Mouse (Mus musculus): ENCODE measurements around the gene Tiam2.

The Tiam2 gene

DNA sequence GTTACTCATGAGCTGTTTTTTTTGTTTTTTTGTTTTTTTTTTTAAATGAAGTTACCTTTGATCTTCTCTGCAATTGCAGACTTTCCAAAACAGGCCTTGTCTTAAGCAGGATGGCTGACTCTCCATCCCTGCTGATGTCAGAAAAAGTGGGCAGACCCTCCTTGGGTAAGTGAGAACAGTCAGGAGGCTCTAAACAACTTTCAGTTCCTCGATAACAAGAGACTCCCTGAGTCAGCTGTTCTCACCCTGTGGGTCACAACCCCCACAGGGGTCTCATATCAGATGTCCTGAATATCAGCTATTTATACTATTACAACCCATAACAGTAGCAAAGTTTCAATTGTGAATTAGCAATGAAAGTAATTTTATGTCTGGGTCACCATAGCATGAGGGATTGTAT, 33.9 kb downstream of the Tiam2 start:
- no peak for TF ChIP-seq GATA4 (IDR thresholded peaks at IDR 0.05; ENCODE audit: insufficient replicate concordance, low read length)

DNA sequence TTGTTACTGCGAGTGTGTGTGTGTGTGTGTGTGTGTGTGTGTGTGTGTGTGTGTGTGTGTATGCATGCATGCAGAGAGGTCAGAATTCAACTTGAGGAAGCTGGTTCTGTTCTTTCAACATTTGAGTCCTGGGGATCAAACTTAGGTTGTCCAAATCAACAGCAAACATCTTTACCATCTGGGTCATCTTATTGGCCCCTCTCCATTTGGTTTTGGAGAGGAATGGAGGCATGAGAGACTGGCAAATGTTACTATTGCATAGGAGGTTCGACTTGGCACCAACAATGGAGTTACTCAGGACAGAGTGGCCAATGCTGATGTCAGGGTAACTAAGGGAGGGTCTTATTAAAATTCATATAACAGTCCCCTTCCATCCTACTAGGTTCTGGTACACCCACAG, 35.4 kb downstream of the Tiam2 start:
- TF ChIP-seq GATA4 (IDR thresholded peaks at IDR 0.05; ENCODE audit: insufficient replicate concordance, low read length), result no peak

DNA sequence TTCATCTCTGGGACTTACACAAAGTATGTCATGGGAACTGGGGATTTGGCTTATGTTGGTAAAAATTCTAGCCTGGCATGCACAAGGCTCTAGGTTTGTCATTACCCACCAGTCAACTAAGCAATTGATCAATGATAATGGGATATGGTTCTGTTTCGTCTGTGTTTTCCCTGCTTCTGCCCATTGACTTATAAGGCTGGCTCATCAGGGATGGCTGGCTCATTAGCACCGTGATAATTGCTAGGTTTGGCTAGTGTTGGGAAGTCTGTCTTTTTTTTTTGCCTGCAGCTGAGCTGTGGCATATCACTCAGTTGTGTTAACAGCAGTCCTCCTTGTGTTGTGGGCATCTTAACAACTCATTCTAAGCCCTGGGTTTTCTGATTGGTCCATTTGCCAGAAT, 36.8 kb downstream of the Tiam2 start:
- no peak for TF ChIP-seq GATA4 (IDR thresholded peaks at IDR 0.05; ENCODE audit: insufficient replicate concordance, low read length)

DNA sequence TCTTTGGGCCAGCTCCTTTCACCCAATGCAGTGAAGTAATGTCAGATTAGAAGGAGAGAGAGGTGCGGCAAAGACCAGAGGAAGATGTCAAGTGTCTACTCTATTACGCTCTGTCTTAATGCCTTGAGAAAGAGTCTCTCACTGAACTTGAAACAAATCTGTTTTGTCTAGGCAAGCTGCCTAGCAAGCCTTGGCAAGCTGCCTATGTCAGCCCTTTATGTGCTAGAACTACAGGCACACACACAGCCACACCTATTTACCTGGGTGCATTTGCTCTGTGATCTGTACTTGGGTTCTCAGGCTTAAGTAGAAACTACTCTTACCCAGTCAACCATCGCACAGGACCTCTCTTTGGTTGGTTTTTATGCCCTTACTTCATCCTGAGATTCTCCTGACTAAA, 40.4 kb downstream of the Tiam2 start:
- no peak for TF ChIP-seq GATA4 (IDR thresholded peaks at IDR 0.05; ENCODE audit: insufficient replicate concordance, low read length)

DNA sequence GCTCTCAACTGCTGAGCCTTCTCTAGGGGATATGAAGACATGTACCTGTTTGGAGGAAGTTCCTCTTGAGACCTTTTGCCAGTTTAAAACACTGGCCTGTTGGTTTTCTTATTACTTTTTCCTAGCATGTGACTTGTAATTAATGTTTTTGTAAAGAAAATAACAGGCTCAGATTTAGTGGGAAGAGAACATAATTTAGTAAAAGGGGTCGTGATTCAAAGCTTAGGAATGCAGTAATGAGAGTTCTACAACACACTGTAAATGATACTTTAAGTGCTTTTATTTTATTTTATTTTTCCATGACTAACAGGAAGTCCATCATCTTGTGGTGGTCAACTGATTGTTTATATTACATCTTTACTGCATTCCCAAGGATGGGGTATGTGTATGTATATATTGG, 42.0 kb downstream of the Tiam2 start:
- no peak for TF ChIP-seq GATA4 (IDR thresholded peaks at IDR 0.05; ENCODE audit: insufficient replicate concordance, low read length)

DNA sequence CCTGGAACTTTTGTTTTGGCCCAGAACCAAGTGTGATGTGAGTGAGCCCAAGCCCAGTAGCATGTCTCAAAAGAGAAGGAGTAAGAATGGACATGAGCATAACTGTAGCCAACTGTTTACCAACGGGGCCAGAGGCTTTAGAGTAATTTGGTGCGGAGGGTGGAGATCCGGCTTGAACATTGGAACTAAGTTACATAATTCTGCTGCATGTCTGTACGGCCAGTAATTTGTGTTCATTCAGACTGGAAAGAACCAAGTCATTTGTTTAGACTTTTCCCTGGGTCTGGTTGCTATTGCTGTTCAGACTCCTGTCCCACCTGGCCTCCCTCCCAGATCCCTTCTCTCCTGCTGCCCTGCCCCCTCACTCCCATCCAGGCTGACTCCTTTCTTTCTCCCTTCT, 43.3 kb downstream of the Tiam2 start:
- no peak for TF ChIP-seq GATA4 (IDR thresholded peaks at IDR 0.05; ENCODE audit: insufficient replicate concordance, low read length)

DNA sequence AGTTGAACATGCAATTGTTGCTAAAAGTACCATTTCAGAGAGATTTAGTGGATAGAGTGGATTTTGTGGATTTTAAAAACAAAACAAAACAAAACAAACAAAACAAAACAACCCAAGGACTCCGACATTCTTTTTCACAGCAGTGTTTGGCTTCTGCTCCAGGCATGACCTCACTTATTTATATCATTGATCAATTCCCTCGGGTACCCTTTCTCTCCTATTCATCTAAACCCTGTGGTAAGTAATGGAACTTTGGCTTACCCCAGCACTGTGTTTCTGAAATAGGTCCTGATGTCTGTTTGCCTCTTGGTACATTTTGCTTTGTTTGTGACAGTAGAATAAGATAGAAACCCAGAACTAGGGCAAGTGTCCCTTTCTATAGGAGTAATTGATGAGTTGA, 52.2 kb downstream of the Tiam2 start:
- no peak for TF ChIP-seq GATA4 (IDR thresholded peaks at IDR 0.05; ENCODE audit: insufficient replicate concordance, low read length)

DNA sequence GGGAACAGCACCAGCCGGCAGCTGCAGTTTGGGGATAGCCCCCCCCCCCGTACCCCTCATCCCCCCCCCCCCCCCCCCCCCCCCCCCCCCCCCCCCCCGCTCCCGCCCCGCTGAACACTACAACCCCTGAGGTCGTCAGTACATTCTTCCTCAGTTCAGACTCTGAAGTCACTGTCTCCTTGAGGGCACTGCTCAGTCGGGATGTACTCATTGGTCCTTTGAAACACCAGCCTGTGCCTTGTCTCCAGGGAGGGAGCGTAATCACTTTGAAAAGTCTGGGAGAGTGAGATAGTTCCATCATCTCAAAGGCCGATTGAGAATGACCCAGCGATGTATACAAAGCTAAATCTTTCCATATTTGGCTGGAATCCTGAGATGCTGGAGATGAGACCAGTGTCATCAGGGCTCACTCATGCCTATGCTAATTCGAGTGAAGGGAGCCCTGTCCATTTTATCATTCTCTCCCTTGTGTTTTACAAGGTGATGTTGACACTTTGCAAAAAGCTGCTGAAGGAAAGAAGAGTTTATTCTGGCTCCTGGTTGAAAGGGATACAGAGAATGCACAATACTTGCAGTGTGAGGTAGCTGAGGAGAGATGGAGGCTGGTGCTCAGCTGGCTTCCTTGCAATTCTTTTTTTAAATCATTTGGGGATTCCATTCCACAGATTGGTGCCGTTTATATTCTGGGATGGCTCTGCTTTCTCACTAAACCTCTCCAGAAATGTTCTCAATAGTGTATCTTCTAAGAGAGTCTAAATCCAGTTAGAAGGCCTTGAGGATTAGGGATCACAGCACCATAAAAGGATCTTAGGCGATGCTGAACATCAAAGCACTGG, 53.6 kb downstream of the Tiam2 start:
- TF ChIP-seq GATA4 (IDR thresholded peaks at IDR 0.05; ENCODE audit: insufficient replicate concordance, low read length), result no peak

DNA sequence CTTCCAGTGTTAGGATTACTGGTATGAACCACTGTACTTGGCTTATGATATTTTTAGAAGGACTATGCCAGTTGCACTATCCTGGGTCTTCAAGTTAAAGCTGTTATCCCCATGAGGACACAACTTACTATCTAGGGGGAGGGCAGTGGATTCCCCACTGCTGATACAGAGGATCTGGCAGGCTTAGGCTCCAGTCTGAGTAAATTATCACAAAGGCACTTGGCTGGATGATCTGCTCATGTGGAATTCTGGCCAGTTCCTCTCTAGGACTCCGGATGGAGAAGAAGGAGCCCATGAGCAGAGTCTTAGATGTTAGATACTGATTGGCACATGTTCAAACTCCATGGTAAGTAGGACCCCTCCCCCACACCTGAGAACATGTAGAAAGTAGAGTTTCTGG, 59.0 kb downstream of the Tiam2 start:
- no peak for TF ChIP-seq GATA4 (IDR thresholded peaks at IDR 0.05; ENCODE audit: insufficient replicate concordance, low read length)

DNA sequence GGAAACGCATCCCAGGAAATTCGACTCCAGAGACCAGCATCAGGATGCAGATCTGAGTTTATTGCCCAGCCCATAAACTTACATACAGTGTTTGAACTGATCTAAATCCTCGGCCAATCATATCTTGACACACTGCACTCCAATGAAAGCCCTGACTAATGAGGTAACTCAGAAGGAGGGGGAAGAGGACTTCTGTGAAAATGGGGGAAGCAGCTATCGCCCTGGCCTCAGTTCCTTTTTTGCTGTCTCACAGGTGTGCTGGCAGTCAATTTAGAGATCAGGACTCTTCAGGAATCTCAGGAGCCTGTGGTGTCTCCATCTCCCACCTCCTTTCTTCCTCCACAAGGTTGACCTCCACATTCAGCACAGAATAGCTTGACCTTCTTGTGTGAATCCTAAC, 61.4 kb downstream of the Tiam2 start:
- TF ChIP-seq GATA4 (IDR thresholded peaks at IDR 0.05; ENCODE audit: insufficient replicate concordance, low read length), result no peak

DNA sequence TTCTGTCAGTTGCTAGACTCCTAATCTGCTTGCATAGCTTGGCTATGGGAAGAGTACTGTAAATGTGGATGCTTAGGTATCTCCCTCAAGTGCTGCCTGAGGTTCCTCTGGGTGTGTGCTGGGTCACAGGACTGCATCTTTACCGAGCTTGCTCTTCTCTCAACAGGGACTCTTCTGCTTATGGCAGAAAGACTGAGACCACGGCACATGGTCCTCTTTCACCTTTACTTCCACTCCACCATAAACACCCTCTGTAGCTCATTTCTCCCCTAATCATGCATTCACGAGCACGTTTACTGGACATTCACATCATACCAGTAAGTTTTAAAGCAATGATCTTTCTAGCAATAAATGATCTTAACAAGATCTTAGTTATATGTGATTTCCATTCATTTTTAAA, 63.4 kb downstream of the Tiam2 start:
- no peak for TF ChIP-seq GATA4 (IDR thresholded peaks at IDR 0.05; ENCODE audit: insufficient replicate concordance, low read length)

DNA sequence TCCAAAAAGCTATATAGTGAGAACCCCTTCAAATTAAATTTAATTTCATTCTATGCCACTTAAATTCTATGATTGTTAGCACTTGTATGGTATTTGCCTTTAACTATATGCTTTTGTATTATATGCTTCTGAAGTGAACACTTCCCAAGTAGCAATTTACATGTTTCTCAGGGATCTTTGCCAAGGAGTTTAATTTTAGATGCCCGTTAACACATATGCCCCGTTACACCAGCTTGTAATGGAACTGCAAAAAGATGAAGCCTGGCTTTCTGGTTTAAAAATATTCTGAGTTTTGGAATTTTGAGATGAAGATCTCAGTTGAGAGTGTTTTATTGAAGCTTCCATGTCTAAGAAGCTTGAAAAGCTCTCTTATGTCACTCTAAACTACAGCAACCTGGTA, 67.6 kb downstream of the Tiam2 start:
- no peak for TF ChIP-seq GATA4 (IDR thresholded peaks at IDR 0.05; ENCODE audit: insufficient replicate concordance, low read length)

DNA sequence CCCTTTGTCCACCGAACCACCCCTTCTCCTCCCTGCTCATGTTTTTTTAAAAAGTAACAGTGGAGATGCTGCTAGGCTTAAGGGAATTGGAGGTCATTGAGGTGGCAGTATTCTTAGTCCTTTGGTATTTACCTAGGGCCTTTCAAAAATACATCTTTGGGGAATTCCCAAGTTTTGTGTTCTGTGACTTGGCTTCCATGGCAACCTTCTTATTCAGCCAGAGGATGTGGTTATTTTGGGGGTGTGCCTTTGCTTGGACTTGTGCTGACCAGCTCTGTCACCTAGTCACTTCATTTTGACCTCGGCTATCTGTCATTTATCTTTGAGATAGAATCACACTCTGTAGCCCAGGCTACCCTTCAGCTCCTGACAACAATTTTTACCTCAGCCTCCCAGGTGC, 68.6 kb downstream of the Tiam2 start:
- TF ChIP-seq GATA4 (IDR thresholded peaks at IDR 0.05; ENCODE audit: insufficient replicate concordance, low read length), result no peak

DNA sequence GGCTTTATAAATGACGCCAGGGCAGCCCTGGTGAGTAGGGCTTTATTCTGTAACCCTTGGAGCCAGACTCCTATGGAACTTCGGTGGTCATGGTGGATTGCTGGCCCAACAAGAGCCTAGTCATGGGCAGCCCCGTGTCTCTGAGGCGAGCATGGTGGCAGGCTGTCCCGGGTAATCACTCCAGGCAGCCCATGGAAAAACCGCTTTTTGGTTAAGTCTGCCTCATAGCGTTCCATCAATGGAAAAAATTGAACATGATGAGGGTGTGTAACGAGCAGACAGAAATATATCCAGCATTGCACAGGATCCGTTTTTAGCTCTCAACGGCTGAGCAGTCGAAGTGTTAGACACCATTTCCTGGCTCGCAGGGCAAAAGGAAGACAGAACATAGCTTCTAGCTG, 70.5 kb downstream of the Tiam2 start:
- TF ChIP-seq GATA4 (IDR thresholded peaks at IDR 0.05; ENCODE audit: insufficient replicate concordance, low read length), result no peak

DNA sequence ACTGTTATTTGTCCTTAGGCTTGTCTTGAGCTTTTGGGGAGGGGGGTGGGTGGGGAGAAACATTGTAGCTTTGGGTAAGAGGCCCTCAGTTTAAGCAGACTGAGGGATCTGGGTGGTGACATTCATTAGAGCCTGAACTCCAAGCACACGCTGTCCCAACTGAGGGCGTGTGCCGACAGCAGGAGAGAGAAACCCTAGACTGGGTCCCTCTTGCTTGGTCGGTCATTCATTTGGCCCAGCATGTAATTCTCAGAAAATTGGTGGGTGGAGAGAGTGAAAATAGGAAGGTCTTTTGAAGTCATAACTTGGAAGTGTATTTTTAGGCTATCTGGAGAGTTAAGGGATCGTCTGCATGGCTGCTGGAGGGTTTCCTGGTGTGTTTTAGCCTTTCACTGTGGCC, 71.5 kb downstream of the Tiam2 start:
- TF ChIP-seq GATA4 (IDR thresholded peaks at IDR 0.05; ENCODE audit: insufficient replicate concordance, low read length), result no peak

DNA sequence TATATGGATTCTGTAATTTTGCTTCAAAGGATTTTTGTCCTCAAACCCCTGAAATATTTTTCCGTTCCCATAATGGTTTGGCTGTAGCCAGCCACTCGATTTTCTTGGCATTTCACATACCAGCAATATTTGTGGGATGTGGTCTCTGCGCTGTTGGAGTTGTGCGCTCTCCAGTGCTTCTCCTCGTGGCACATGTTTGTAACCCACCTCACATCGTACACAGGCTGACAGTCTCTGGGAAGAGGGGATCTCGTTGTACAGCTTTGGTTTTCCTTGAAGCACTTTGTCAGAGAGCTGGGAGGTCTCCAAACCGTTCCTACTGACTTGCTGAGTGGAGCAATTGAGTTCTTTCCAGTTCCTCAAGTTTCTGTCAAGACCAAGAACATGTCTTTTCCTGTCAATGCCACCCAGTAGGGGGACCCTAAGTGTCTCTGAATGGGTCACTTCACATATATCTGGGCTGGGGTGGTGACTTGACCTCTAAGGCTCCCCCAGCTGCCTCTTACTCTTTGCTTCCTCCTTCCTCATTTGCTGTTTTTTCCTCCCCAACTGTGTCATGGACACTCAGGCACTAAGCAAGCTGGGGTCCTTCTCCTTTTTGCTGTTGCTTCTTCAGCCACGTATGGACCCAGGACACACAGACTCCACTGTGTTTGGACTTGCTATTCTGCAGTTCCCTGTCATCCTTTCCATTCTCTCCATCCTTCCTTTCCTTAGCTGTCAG, 79.1 kb downstream of the Tiam2 start:
- no peak for TF ChIP-seq GATA4 (IDR thresholded peaks at IDR 0.05; ENCODE audit: insufficient replicate concordance, low read length)

DNA sequence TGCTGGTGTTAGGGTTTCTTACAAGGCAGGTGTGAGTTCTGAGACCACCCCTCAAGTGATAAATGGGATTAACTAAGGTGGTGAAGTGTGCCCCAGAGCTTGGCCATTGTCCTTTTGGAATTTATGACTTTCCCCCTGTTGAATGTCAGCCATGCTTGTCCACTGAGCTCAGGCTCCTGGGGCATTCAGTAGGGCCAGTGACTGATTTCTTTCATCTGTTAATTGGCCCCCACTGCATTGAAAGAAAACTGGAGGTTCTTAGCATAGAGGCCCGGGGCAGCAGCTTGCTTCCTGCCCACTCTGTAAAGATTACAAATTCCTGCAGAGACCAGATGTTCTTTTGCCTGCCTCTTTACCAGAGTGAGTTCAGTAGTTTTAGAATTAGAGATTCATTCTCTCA, 80.7 kb downstream of the Tiam2 start:
- TF ChIP-seq GATA4 (IDR thresholded peaks at IDR 0.05; ENCODE audit: insufficient replicate concordance, low read length), result no peak
